Mouse (Mus musculus) midbrain, postnatal 0 days (tissue): ENCODE measurements around the gene Mlip. TPM values are rescaled to one million over a fixed set of nuclear protein-coding genes. Genes with fewer than 3 reads are reported as not detected.

ENCODE experiments used
- ATAC-seq: fragments of 200-750 bp; cut with Nextera tagmentation; 2 replicates; pipeline ENCODE4 v1.8.0; 2017; ENCODE audit warnings: moderate number of reproducible peaks, mild to moderate bottlenecking, moderate TSS enrichment, moderate library complexity; ENCODE audit not compliant: low FRiP score
- DNase-seq: peaks from one replicate; pipeline ENCODE4 v3.0.0-alpha.2; 2015; ENCODE audit warnings: low spot score
- H3K27ac ChIP-seq: fragments of 300-500 bp; sonication (generic); 2 replicates; pipeline ENCODE4 v1.5.1; 2014; ENCODE audit warnings: low read depth, mild to moderate bottlenecking, low read length, mixed read lengths
- H3K27me3 ChIP-seq: fragments of 300-500 bp; sonication (generic); 2 replicates; pipeline ENCODE4 v1.6.1; 2014; ENCODE audit warnings: low read length, control low read depth, mixed read lengths; ENCODE audit not compliant: insufficient read depth
- H3K36me3 ChIP-seq: fragments of 300-500 bp; sonication (generic); 2 replicates; pipeline ENCODE4 v1.6.1; 2014; ENCODE audit warnings: low read length, control low read depth, mixed read lengths; ENCODE audit not compliant: insufficient read depth
- H3K4me1 ChIP-seq: fragments of 300-500 bp; sonication (generic); 2 replicates; pipeline ENCODE4 v1.6.1; 2014; ENCODE audit warnings: mild to moderate bottlenecking, control low read depth, antibody characterized with exemption, low read length, mixed read lengths; ENCODE audit not compliant: insufficient read depth
- H3K4me2 ChIP-seq: fragments of 300-500 bp; sonication (generic); 2 replicates; pipeline ENCODE4 v1.6.1; 2014; ENCODE audit warnings: low read depth, mild to moderate bottlenecking, low read length, mixed read lengths; ENCODE audit not compliant: poor library complexity, severe bottlenecking
- H3K4me3 ChIP-seq: fragments of 300-500 bp; sonication (generic); 2 replicates; pipeline ENCODE4 v1.5.1; 2014; ENCODE audit warnings: low read depth, mild to moderate bottlenecking, low read length, moderate library complexity
- H3K9ac ChIP-seq: fragments of 300-500 bp; sonication (generic); replicated peaks from 2 replicates; pipeline ENCODE4 v1.6.1; 2014; ENCODE audit warnings: mild to moderate bottlenecking, low read length, moderate library complexity, mixed read lengths; ENCODE audit not compliant: poor library complexity, severe bottlenecking
- H3K9me3 ChIP-seq: fragments of 300-500 bp; sonication (generic); 2 replicates; pipeline ENCODE4 v1.6.1; 2016; ENCODE audit warnings: low read length, control low read depth
- CTCF ChIP-seq: IDR thresholded peaks from 2 replicates; pipeline ENCODE4 v1.5.1; 2016; ENCODE audit warnings: antibody characterized with exemption, mild to moderate bottlenecking
- WGBS: fragments of 180-500 bp; shearing (Covaris S2); extraction: QIAGEN DNeasy Blood & Tissue Kit; methylation state at CpG from one replicate; pipeline ENCODE4 v1.1.7; 2014; 5-methylcytosine and 5-hydroxymethylcytosine counted together
- polyA plus RNA-seq: library from polyadenylated mRNA; unstranded; fragments of >200 nt; fragmentation: Nextera tagmentation; extraction: Ambion mirVana; gene quantifications from 2 replicates; pipeline ENCODE4 v1.2.1, GENCODE M21; 2015
- total RNA-seq: library from RNA; depleted of rRNA; stranded (reverse); fragments of >200 nt; gene quantifications from 2 replicates; pipeline ENCODE4 v1.2.3, GENCODE M21; 2014

The Mlip gene
- total and polyA plus RNA-seq, 2 experiments from 2014 or later = 0.60 to 1.8 TPM

- peak; percentile 7 for DNase-seq
- no peak overlapping the region for H3K27ac ChIP-seq
- no peaks in the 10 kb centered on the region for H3K9me3 ChIP-seq
- H3K4me2 ChIP-seq = no peak overlapping the region
- H3K4me3 ChIP-seq = no peak overlapping the region
- no peak overlapping the region for H3K9ac ChIP-seq
- no peaks in the 10 kb centered on the region for H3K4me1 ChIP-seq
- H3K27me3 ChIP-seq = no peaks in the 10 kb centered on the region
- WGBS = 72% methylated on average over 8 of the region's 8 CpGs
- no peaks in the 10 kb centered on the region for H3K36me3 ChIP-seq
- TF ChIP-seq CTCF = no peak
- ATAC-seq = no peak
Observed at GRCm38 (mm10) chr9:77302340-77302739, 50.4 kb downstream of the Mlip start.

GRCm38 (mm10) chr9:77287958-77288357, 64.8 kb downstream of the Mlip start:
- H3K9me3 ChIP-seq = no peaks in the 10 kb centered on the region
- 96% methylated on average over 5 of the region's 5 CpGs for WGBS
- no peak overlapping the region for H3K9ac ChIP-seq
- ATAC-seq = no peak
- no peaks in the 10 kb centered on the region for H3K4me1 ChIP-seq
- H3K4me3 ChIP-seq = no peak overlapping the region
- no peak overlapping the region for H3K4me2 ChIP-seq
- no peak for TF ChIP-seq CTCF
- H3K36me3 ChIP-seq = no peaks in the 10 kb centered on the region
- no peaks in the 10 kb centered on the region for H3K27me3 ChIP-seq
- H3K27ac ChIP-seq = no peak overlapping the region
- no peak for DNase-seq

GRCm38 (mm10) chr9:77279371-77279770, 73.4 kb downstream of the Mlip start:
- ATAC-seq = no peak
- 72% methylated on average over 5 of the region's 5 CpGs for WGBS

GRCm38 (mm10) chr9:77278055-77278454, 74.7 kb downstream of the Mlip start:
- Histone ChIP-seq H3K4me2 (no peak overlapping the region), H3K27me3 (no peaks in the 10 kb centered on the region), H3K27ac (no peak overlapping the region), H3K4me1 (no peaks in the 10 kb centered on the region; the same call in 1 of the 2 replicates), H3K9me3 (no peaks in the 10 kb centered on the region), H3K4me3 (no peak overlapping the region), H3K9ac (no peak overlapping the region), H3K36me3 (no peaks in the 10 kb centered on the region)
- ATAC-seq = no peak
- WGBS = 15% methylated on average over 3 of the region's 3 CpGs
- DNase-seq = no peak
- no peak for TF ChIP-seq CTCF

More at GRCm38 (mm10) chr9:77279371-77279770, 73.4 kb downstream of the Mlip start:
- no peak overlapping the region for H3K27ac ChIP-seq
- no peaks in the 10 kb centered on the region for H3K27me3 ChIP-seq
- H3K4me1 ChIP-seq = no peaks in the 10 kb centered on the region; the same call in 1 of the 2 replicates
- no peak overlapping the region for H3K4me3 ChIP-seq
- DNase-seq = no peak
- H3K9me3 ChIP-seq = no peaks in the 10 kb centered on the region
- H3K4me2 ChIP-seq = no peak overlapping the region
- no peak for TF ChIP-seq CTCF
- H3K9ac ChIP-seq = no peak overlapping the region
- no peaks in the 10 kb centered on the region for H3K36me3 ChIP-seq

- H3K9ac ChIP-seq = no peak overlapping the region
- TF ChIP-seq CTCF = no peak
- no peaks in the 10 kb centered on the region; the same call in 1 of the 2 replicates for H3K4me1 ChIP-seq
- H3K36me3 ChIP-seq = no peaks in the 10 kb centered on the region
- H3K27ac ChIP-seq = no peak overlapping the region
- no peaks in the 10 kb centered on the region for H3K27me3 ChIP-seq
- H3K9me3 ChIP-seq = no peaks in the 10 kb centered on the region
- WGBS = 54% methylated on average over 5 of the region's 5 CpGs
- no peak overlapping the region for H3K4me3 ChIP-seq
- DNase-seq (no peak), ATAC-seq (no peak)
- no peak overlapping the region for H3K4me2 ChIP-seq
Observed at GRCm38 (mm10) chr9:77277270-77277669, 75.5 kb downstream of the Mlip start.

GRCm38 (mm10) chr9:77276451-77277154, 76.2 kb downstream of the Mlip start:
- no peak for ATAC-seq
- no peaks in the 10 kb centered on the region for H3K9me3 ChIP-seq
- H3K9ac ChIP-seq = no peak overlapping the region
- no peak overlapping the region for H3K27ac ChIP-seq
- 39% methylated on average over 5 of the region's 5 CpGs for WGBS
- DNase-seq = peak; percentile 64
- H3K4me2 ChIP-seq = no peak overlapping the region
- no peaks in the 10 kb centered on the region for H3K27me3 ChIP-seq
- no peak overlapping the region for H3K4me3 ChIP-seq
- H3K36me3 ChIP-seq = no peaks in the 10 kb centered on the region
- TF ChIP-seq CTCF = no peak
- H3K4me1 ChIP-seq = no peaks in the 10 kb centered on the region; the same call in 1 of the 2 replicates
